Mouse (Mus musculus) frontal cortex, adult 2 months (tissue): ENCODE measurements around the gene Vamp1. TPM values are rescaled to one million over a fixed set of nuclear protein-coding genes. Genes with fewer than 3 reads are reported as not detected.

Experiments used
- DNase-seq, 2 experiments: peaks; one replicate each; pipeline ENCODE4 v3.0.0; 2022; ENCODE audit warnings: low spot score in 1 of 2; ENCODE audit errors: extremely low spot score in 1 of 2
- polyA plus RNA-seq: library from polyadenylated mRNA; depleted of rRNA; stranded (reverse); fragments of >200 nt; gene quantifications from 2 replicates; pipeline ENCODE4 v1.2.3, GENCODE M21; 2012

Vamp1 gene
- polyA plus RNA-seq, 1 experiment, result 81.5 TPM

DNA sequence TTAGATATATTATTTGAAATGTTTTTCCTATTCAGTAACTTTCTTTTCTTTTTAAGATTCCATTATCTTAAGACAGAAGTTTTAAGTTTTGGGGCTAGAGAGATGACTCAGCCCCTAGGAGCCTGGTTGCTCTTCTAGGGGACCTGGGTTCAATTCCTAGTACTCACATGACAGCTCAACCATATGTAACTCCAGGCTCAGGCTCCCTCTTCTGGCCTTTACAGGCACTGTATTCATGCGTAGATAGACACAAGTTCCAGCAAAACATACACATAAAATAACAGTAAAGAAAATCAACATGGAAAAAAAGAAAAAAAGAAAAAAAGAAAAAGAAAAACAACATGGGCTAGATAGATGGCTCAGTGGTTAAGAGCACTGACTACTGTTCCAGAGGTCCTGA is 4.9 kb upstream of the Vamp1 start:
- no peak for DNase-seq

DNA sequence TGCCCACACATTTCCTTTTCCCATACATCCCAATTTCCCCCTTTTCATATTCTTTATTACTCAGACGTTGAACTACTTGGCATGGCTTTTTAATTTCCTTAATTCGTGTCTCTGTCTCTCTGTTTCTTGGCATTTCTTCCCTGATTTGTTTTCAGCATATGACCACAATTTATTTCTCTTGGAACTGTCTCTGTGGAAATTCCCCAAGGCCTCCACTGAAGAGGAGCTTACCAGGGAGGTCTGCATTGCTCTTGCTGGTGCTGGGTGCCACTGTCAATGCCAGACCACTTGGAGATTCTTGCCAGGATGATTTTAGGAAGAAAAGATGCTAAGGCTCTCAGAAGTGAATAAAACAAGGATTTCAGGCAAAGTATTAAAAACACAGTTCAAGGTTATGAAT is 2.7 kb upstream of the Vamp1 start:
- no peak for DNase-seq

DNA sequence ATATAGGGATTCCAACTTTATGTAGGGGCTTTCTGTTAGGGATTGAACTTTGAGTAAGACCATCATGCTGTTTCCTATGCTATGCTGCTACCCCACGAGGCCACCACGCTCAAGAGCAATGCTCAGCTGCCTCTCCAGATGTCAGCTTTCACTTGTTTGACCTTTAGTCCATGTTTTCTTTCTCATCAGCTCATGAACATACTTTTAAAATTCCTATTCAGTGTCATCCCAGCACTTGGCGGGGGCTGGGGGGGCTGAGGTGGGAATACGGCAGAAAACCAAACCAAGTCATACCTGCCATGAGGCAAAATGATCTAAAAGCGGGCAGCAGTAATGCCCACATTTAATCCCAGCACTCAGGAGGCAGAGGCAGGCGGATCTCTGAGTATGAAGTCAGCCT is 2.2 kb upstream of the Vamp1 start:
- DNase-seq, result no peak

DNA sequence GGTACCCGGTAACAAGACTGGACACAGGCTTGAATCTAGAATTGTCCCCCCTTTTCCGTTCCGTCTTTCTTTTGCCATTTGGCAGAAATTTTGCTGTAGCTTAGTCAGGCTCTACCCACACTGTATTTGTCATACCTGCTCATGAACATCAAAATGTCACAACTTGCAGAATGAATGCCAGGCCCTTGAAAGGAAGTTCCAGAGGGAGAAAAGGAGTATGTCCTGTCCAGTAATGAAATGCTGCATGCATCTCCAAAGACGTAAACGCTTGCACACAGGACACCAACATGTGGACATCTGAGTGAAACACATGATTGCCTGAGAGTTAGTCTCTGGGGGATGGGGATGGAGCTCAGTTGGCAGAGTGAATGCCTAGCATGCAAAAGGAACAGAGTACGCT is 1.6 kb upstream of the Vamp1 start:
- no peak for DNase-seq

DNA sequence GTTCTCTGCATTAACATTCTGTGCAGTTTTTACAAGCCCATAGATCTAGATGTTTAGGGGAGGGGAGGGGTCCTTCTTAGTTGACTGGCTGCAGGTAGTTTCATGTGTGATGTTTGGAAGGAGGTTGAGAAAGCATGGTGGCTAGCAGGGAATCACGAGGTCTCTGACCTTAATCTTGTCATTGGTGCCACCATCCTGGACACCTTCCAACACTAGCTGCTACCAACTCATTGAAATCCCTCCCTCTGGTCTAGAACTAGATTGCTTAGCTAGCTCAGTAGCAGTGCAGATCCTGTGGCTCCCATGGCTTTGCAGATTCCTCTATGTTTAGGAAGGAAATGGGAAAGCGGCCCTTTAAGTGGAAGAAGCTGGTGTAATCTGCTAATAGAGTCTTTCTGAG is 1.5 kb downstream of the Vamp1 start:
- DNase-seq, result no peak

DNA sequence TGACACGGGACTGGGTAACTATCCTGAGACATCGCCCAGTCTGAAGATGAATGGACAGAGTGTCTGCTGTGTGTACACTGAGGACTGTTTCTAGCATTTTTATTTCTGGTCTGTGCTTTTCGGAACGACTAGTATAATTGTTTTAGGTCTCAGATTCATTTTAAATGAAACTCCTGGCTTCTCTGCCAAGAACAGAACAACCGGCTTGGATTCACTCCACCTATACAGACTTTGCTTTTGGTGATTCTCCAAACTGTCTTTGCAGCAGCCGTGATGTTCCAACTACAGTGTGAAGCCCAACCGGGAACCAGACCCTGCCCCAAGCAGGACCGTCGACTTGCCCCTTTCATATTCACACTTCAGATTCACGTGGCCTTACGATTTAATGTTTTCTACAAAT is 2.5 kb downstream of the Vamp1 start:
- peak in 1 of 2 experiments; percentile 49 for DNase-seq

DNA sequence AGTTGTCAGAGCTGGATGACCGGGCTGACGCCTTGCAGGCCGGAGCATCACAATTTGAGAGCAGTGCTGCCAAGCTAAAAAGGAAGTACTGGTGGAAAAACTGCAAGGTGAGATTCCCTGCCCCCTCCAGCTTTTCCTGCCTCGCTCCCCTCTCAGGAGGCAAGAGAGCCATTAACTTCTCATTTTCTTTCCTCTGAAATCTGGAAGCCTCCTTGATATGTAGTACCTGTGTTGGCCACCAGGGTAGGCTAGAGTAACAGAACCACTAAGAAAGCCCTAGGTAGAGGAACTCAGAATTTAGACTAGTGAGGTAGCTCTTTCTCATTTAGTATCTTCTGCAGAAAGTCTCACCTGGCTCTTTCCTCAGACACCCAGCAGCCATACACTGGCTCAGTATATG is 3.6 kb downstream of the Vamp1 start:
- peak; percentile 57 to 85 for DNase-seq

DNA sequence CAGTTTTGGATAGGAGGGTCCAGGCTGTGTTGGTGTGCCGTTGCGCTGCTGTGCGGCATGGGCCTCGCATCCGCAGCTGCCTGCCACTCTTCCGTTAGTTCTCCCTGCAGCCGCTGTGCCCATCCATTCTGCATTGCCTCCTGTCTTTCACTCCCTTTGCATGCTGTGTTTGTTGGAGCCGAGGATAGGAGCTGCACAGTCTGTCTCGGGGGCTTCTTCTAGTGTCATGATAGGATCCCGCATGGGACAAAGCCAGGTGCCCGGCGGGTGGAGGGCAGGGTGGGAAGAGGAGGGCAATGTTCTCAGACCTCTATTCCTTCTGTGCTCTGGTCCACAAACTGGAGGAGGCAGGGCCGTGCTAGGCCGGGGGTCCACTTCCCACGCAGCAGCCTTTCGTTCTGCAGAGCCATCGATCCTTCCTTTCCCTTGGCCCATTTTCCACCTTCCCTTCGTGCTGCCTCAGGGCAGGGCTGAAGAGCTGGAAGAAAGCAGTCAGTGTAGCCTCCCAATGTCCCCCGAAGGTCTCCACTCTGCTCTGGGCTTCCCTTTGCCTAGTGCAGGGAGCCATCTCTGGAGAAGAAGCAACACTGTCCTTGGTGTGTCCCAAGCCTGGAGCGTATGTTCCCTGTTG is 5.9 kb downstream of the Vamp1 start:
- DNase-seq, result no peak

DNA sequence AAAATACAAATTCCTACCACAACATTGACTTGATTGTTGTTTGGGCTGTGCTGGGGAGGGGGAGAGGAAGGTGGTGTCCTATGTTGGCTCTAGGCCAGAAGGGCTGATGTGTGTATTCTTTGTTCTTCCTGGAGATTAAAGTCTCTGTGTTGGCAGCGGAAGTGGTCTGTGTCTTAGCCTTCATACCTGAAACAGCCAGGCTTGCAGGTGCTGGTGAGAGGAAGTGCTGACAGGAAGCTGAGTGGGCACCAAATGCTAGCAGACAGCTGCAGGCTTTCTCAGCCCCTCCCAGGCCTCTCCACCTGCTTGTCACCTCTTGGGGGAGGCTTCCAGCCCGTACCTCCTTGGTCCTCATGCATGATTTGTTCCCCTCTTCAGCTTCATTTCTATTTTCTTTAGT is 6.8 kb downstream of the Vamp1 start:
- DNase-seq, result no peak

DNA sequence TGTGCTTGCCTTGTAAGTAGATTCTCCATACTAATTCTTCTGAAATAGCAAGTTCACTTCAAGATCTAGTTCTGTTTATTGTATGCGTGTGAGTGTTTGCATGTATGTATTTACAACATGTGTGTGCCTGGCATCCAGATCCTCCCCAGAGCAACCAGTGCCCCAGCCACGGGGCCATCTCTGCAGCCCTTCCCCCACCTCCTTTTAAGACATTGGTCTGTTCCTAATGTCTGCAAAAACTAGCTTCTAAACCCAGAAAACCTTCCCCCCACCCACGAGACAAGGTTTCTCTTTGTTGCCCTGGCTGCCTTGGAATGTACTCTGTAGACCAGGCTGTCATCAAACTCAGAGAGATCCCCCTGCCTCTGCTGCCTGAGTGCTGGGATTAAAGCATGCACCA is 7.2 kb downstream of the Vamp1 start:
- DNase-seq, result no peak

DNA sequence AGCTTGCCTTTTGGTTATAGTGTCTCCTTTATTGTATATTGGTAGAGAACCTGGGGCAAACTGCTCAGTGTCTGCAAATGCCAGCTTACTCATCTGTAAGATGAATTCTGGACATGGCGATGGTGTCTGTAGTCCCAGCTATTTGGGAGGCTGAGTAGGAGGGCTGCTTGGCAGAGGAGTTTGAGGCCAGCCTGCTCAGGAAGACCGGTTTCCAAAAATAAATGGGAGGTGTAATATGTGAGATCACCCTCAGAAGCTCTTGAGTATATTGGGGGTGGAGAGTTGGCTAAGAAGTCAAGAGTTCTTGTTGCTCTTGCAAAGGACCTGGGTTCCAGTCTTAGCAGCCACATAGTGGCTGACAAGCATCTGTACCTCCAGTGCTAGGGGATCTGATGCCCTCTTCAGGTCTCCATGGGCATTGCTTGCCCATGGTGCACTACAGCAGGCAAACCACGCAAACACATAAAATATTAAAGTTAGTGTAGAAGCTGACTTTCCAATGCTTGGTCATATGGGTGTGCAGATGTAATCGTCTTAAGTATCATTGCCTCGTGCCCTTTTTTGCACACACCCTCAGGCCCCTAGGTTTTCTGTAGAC is 10.3 kb downstream of the Vamp1 start:
- DNase-seq, result peak; percentile 39 to 64

DNA sequence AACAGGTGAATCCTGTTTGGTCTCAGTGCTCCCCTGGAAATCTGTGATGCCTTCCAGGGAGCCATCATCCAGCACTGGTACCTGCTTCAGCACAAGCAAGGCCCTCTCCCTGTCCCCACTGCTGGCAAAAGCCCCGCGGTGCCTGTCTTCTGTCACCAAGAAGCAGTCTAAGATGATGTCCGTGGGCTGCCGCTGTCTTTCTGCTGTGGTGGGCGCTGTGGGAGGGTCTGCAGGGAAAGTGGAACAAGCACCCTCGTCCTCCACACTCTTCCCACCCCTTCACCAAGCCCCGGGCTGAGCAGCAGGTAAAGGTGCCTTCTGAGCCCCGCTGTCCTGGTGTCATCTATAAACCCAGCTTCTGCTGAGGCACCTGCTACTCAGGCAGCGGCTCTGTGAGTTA is 15.2 kb downstream of the Vamp1 start:
- DNase-seq, result no peak

DNA sequence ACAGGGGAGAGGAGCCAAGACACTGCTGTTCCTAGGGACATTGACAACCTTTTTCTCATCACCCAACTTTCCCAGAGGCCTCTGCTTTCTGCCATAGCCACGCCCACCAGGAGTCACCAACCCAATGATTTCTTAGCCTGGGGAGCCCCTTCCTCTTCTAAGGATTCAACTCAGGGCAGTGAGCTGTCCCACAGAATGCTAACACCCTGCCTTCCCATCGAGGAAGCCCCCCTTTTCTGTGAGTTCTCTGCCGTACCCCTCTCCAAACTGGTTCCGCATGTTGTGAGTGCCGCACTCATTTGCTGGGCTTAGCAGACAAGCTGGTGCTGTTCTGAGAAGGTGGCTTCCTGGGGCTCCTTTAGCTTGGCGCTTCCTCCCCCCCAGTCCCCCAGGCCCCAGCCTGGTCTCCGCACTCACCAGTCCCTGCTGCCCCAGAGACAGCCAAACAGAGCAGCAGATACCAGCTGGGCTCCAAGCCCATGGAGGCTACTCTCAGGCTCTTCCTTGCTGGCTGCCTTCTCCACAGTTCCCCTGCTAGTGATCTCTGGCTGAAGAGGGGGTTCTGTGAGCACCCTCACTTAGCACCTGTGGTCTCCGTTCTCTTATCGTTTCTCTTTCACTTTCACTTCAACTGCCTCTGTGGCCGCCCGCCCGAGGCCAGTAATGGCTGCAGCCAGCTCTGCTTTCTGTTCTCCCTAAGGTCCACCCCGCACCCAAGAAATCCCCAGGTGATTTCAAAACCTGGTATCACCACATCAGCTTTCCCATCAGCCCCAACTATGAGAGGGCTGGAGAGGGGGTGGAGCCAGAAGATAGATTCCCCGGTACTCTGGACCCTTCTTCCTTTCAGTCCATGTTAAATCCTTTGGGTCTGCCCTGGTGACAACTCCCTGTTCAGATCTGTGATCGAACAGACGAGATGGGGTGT is 16.0 kb downstream of the Vamp1 start, which contains the start of gene Tapbpl:
Tapbpl (minus strand) TSS at position 744 of the 928 bp plus-strand sequence.
- DNase-seq, result peak in 1 of 2 experiments; percentile 58

DNA sequence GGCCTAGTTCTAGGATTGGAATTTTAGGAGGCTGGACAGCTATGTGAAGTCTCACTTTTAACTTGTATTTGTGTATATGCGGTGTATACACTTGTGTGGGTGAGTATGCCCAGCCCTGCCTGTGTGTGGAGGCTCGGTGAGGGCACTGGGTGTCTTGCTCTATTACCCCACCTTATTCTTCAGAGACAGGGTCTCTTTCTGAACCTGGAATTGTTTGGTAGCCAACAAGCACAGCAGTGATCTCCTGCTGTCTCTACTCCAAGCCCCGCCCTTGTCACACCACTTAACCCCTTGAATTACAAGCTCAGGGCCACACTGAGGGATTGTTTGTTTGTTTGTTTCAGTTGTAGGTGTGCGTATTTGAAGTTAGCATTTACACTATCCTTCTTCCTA is 16.7 kb downstream of the Vamp1 start:
- no peak for DNase-seq

DNA sequence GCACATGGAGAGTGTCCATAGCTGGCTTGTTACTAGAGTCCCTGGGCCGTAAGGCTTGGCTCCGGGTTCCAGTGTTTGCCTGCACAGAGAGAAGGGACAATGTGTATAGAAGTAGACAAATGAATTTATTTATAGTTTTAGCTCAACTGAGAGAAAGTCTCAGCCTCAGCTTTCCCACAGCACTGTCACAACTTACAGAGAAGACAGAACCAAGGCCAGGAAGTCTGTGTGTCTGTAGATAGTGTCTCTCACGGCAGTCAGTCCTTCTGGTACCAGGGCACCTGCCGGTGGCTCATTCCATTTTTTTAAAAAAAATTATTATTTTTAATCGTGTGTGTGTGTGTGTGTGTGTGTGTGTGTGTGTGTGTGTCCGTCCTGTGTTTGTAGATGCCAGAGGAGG is 17.2 kb downstream of the Vamp1 start:
- DNase-seq, result no peak

DNA sequence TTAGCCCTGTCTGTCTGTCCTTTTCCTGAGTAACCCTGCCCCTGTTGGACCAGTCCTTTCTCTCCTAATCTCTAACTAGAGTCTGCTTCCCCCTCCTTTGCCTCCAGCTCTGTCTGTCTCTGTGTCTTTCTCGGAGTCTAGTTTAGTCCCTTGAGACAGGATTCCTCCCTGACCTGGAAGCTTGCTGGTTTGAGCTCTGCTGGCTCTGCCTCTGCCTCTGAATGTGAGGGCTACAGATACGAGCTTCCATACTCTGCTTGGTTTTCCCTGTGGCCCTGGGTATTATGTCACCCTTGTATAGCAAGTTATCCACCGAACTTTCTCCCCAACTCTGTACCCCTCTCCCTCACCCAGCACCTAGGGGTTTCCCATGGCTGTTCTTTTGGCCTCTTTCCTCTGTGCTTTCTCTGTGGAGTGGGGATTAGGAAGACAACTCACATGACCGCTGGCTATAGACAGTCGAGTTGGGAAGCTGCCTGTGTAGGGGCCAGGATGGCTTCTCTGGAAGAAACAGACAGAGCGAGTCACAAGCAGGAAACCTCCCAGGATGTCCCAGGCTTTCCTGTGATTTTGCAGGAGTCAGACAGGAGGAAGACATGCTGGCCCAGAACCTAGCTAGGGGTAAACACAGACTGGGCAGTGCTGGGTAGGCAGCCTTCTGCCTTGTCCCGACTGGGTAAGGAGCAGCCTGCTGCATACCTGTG is 18.6 kb downstream of the Vamp1 start:
- no peak for DNase-seq

DNA sequence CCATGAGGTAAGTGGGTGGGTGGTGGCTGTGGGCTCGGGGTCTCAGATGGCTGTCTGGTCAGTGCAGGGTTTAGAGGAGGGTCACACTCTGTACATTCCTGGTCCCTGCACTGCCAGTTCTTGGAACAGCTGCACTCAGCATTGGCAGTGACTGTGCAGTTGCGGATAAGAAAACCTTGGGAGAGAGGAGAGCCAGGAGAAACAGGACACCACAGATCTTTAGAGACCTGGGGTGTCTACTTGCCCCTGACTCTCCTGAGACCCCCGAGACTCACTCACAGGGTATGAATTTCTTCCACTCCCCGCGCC is 19.1 kb downstream of the Vamp1 start:
- DNase-seq, result no peak

DNA sequence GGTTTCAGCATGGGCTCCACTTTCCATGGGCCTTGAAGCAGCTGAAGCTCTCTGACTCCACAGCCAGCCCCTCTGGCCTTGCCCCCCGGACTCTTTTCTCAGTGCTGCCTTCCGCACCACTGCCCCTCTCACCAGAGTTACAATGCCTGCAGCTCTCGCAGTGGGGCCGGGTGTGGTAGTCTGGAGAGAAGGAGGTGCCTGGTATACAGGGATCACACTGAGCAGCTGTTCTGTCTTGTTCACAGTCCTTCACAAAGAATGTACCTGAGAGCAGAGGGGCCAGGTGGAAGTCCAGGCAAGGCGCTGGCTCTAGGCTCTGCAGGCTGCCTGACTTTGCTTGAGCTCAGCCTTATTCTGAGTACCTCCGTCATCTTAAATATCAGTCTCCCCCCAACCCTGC is 21.0 kb downstream of the Vamp1 start:
- DNase-seq, result no peak

DNA sequence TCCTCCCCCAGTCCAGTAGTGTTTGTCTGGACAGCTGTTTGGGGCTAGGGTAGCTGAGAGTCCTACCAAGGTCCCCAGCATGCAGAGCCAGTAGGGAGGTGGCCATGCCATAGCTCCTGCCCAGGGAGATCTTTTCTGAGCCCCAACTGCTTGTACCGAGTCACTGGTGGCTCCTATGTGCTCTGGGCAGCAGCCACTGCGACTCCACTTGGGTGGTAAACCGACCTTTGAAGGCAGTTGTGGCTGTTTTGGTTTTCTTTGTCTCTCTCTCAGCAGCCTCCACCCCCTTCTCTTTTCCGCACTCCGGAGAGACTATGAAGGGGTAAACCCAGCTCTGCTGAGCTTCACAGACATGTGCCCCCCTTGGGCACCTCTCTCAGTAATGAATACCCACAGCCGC is 21.4 kb downstream of the Vamp1 start, which contains the start of gene Cd27:
Cd27 (minus strand) TSS at position 229 of the 400 bp plus-strand sequence.
- DNase-seq, result no peak

DNA sequence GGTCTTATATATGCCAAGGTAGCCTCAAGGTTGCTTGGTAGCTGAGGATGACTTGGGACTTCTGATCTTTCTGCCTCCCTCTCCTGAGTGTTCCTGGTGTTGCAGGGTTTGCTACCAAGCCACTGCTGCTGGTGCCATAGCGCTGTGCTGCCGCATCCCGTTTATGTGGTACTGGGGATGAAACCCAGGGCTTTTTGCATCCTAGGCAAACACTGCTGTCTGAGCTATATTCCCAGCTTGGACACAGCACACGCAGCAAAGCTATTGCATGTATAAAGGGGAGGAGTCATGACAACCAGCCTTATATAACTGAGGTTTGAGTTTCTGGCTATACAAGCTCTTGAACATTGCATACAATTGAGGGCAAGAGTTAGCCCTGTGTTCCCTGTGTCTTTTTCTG is 22.1 kb downstream of the Vamp1 start:
- DNase-seq, result no peak

DNA sequence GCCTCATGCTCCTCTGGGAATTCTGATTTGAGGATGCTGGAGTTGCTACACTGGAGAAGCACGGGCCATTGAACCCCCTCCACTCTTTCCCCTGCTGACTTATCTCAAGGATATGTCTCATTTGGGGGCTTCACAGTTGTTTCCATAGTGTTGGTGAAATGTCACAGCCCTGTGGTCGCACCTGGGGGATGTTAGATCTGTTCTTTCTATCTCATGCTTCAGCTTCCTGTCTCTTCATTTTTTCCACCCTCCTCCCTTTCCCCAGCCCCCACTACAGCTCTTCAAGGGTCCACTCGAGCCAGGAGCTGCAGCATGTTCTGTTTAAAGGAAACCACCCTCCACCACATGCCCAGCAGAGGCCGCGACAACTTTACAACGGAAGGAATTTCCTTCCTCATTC is 23.0 kb downstream of the Vamp1 start:
- no peak for DNase-seq
